Mouse (Mus musculus) lung, adult 2 months (tissue): ENCODE results near the gene Hist2h3c1. TPM values are rescaled to one million over a fixed set of nuclear protein-coding genes. Genes with fewer than 3 reads are reported as not detected.
A peak's percentile ranks its signal among the peaks of the same experiment; 100 is the strongest.

Experiments used
- DNase-seq: peaks from one replicate; pipeline ENCODE4 v3.0.0; 2022
- H3K4me1 ChIP-seq: fragments of 200-500 bp; 2 replicates; pipeline ENCODE4 v1.6.1; 2011; ENCODE audit warnings: low read length; ENCODE audit not compliant: control insufficient read depth, insufficient read depth
- H3K4me3 ChIP-seq: fragments of 200-500 bp; replicated peaks from 2 replicates; pipeline ENCODE3; 2011; ENCODE audit warnings: low read depth, mild to moderate bottlenecking, control low read depth, low read length; ENCODE audit errors: extremely low read depth
- CTCF ChIP-seq: fragments of 200-500 bp; IDR thresholded peaks from 2 replicates; pipeline ENCODE4 v1.5.1; 2011; ENCODE audit warnings: mild to moderate bottlenecking, low read length, control low read depth; ENCODE audit not compliant: insufficient read depth
- POLR2A ChIP-seq: fragments of 200-500 bp; IDR thresholded peaks from 2 replicates; pipeline ENCODE4 v1.6.1; 2011; ENCODE audit warnings: low read depth, mild to moderate bottlenecking, control low read depth, low read length, borderline replicate concordance; ENCODE audit errors: extremely low read depth
- WGBS: fragments of 180-500 bp; shearing (Covaris S2); methylation state at CpG from one replicate; pipeline ENCODE4 v1.1.7; 2018; 5-methylcytosine and 5-hydroxymethylcytosine counted together
- polyA plus RNA-seq: library from polyadenylated mRNA; depleted of rRNA; stranded (reverse); fragments of >200 nt; gene quantifications from 2 replicates; pipeline ENCODE4 v1.2.3, GENCODE M21; 2012

Hist2h3c1 gene
- polyA plus RNA-seq, 1 experiment: not detected

DNA sequence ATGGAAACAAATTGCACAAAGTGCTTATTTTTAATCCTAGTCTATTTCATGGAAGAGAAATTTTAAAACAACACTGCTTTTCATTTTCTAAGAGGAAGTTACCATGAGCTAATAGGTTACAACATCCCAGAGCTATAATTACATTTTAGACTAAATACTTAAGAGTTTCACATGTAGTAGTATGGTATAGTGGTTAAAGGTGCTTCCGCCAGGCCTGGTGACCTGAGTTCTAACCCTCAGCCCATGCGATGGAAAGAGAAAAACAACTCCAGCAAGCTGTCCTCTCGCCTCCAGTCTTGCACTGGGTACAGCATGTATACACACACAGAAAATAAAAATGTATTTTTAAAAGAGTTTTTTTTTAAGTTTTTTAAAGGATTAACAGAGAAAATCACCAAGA, 5.3 kb downstream of the Hist2h3c1 start:
- Histone ChIP-seq H3K4me3 (no peak overlapping the region), H3K4me1 (peaks cover 6% of the 10 kb centered on the region)
- TF ChIP-seq POLR2A (no peak), CTCF (no peak)
- DNase-seq: no peak
- WGBS: 80% methylated on average over 3 of the region's 3 CpGs

- 63% methylated on average over 10 of the region's 10 CpGs for WGBS
- Histone ChIP-seq H3K4me1 (peaks cover 6% of the 10 kb centered on the region), H3K4me3 (no peak overlapping the region)
- no peak for TF ChIP-seq CTCF
- TF ChIP-seq POLR2A: no peak
- DNase-seq: no peak
These were observed 8.3 kb downstream of the Hist2h3c1 start for GRCm38 (mm10) chr3:96254683-96255355.

DNA sequence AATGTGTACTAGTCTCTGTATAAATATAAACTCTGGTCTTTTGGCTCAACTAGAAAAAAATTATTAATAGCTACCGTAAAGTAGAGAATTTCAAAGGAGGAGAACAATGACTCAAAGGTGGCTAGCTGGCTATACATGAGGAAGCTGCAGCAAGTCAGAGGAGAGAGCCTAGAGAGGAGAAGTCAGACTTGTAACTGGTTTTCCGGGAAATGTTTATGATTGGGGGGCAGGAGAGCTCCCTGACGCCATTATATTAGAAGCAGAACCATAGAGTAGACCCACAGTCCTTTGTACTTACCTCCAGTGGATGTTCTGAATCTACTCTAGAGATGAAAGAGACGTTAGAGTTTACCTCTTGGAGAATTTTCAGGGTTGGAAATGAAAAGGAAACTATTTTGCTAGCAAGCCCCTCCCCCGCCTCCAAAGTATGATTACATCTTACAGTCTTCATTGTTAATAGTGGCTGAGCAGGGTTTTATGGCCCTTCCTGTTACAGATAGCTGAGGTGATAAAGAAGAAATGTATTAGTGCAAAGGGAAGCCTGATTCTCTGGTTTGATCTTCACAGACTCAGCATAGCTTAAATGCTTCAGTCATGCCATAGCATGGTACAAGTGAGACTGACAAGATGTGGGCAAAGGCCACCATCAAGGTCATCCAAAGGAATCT, 9.6 kb downstream of the Hist2h3c1 start:
- H3K4me3 ChIP-seq: peak overlapping the region; percentile 34
- 43% methylated on average over 5 of the region's 5 CpGs for WGBS
- TF ChIP-seq CTCF (no peak), POLR2A (no peak)
- peaks cover 6% of the 10 kb centered on the region for H3K4me1 ChIP-seq
- DNase-seq: no peak

- H3K4me3 ChIP-seq: no peak overlapping the region
- H3K4me1 ChIP-seq: peaks cover 14% of the 10 kb centered on the region
- TF ChIP-seq POLR2A (no peak), CTCF (no peak)
- DNase-seq: no peak
- WGBS: 66% methylated on average over 3 of the region's 3 CpGs
These were observed 10.7 kb downstream of the Hist2h3c1 start for GRCm38 (mm10) chr3:96257190-96257589.

GRCm38 (mm10) chr3:96260220-96260619, 13.7 kb downstream of the Hist2h3c1 start:
- H3K4me1 ChIP-seq: peaks cover 18% of the 10 kb centered on the region
- no peak for TF ChIP-seq CTCF
- TF ChIP-seq POLR2A: no peak
- H3K4me3 ChIP-seq: no peak overlapping the region
- DNase-seq: no peak
- WGBS: 91% methylated on average over 5 of the region's 5 CpGs

GRCm38 (mm10) chr3:96261623-96262022, 15.1 kb downstream of the Hist2h3c1 start:
- no peak for DNase-seq
- WGBS: 33% methylated on average over 3 of the region's 3 CpGs
- TF ChIP-seq POLR2A (no peak), CTCF (no peak)
- peaks cover 12% of the 10 kb centered on the region for H3K4me1 ChIP-seq
- H3K4me3 ChIP-seq: no peak overlapping the region

GRCm38 (mm10) chr3:96262216-96262875, 15.9 kb downstream of the Hist2h3c1 start:
- peak; percentile 75 for DNase-seq
- Histone ChIP-seq H3K4me3 (peak overlapping the region; percentile 99), H3K4me1 (peaks cover 12% of the 10 kb centered on the region)
- WGBS: under 1% methylated on average over 19 of the region's 19 CpGs
- TF ChIP-seq CTCF (no peak), POLR2A (peak; percentile 86; the same call in 1 of the 2 replicates)

GRCm38 (mm10) chr3:96262979-96263550, 16.6 kb downstream of the Hist2h3c1 start, which contains the start of gene Hist2h4:
TSS of gene Hist2h4 (minus strand) at chr3:96263311.
- TF ChIP-seq CTCF (0 out of 2 replicates have a peak, but pooled peaks have one; percentile 5), POLR2A (peak; percentile 100)
- DNase-seq: peak; percentile 95
- H3K4me3 ChIP-seq: peak within 1 kb of the TSS; percentile 99
- peaks cover 15% of the 10 kb centered on the region for H3K4me1 ChIP-seq
- under 1% methylated on average over 40 of the region's 40 CpGs for WGBS

- peak; percentile 65 for DNase-seq
- TF ChIP-seq CTCF (no peak), POLR2A (peak; percentile 49; the same call in 1 of the 2 replicates)
- Histone ChIP-seq H3K4me1 (peaks cover 17% of the 10 kb centered on the region), H3K4me3 (peak overlapping the region; percentile 46)
- 1% methylated on average over 27 of the region's 27 CpGs for WGBS
These were observed 17.3 kb downstream of the Hist2h3c1 start for GRCm38 (mm10) chr3:96263558-96264403.
